Mouse (Mus musculus) thymus, adult 2 months (tissue): ENCODE measurements around the gene Ier5. TPM values are rescaled to one million over a fixed set of nuclear protein-coding genes. Genes with fewer than 3 reads are reported as not detected.
A peak's percentile ranks its signal among the peaks of the same experiment; 100 is the strongest.

ENCODE experiments used
- DNase-seq: peaks from one replicate; pipeline ENCODE4 v3.0.0; 2021
- H3K27ac ChIP-seq: fragments of 200-500 bp; 2 replicates; pipeline ENCODE4 v1.5.1; 2012; ENCODE audit warnings: low read length, control low read depth; ENCODE audit not compliant: control insufficient read depth, insufficient read depth
- H3K27me3 ChIP-seq: fragments of 200-500 bp; 2 replicates; pipeline ENCODE4 v1.6.1; 2012; ENCODE audit warnings: mild to moderate bottlenecking, low read length, moderate library complexity, mixed read lengths; ENCODE audit not compliant: control insufficient read depth, insufficient read depth
- H3K36me3 ChIP-seq: fragments of 200-500 bp; 2 replicates; pipeline ENCODE4 v1.6.1; 2012; ENCODE audit warnings: mild to moderate bottlenecking, low read length, moderate library complexity; ENCODE audit not compliant: control insufficient read depth, insufficient read depth
- H3K4me1 ChIP-seq: fragments of 200-500 bp; replicated peaks from 2 replicates; pipeline ENCODE4 v1.6.1; 2012; ENCODE audit warnings: low read length; ENCODE audit not compliant: control insufficient read depth, insufficient read depth
- H3K4me3 ChIP-seq: fragments of 200-500 bp; 2 replicates; pipeline ENCODE4 v1.5.1; 2012; ENCODE audit warnings: mild to moderate bottlenecking, low read length, control low read depth, moderate library complexity; ENCODE audit not compliant: control insufficient read depth, insufficient read depth
- CTCF ChIP-seq: fragments of 200-500 bp; IDR thresholded peaks from 2 replicates; pipeline ENCODE4 v1.5.1; 2012; ENCODE audit warnings: mild to moderate bottlenecking, control low read depth, low read length, moderate library complexity, borderline replicate concordance; ENCODE audit not compliant: control insufficient read depth, poor library complexity, insufficient read depth; ENCODE audit errors: extremely low read depth
- POLR2A ChIP-seq: fragments of 200-500 bp; IDR thresholded peaks from 2 replicates; pipeline ENCODE4 v1.6.1; 2012; ENCODE audit warnings: mild to moderate bottlenecking, low read length, control low read depth, moderate library complexity; ENCODE audit not compliant: control insufficient read depth, poor library complexity, insufficient read depth; ENCODE audit errors: extremely low read depth
- WGBS: fragments of 180-500 bp; shearing (Covaris S2); methylation state at CpG from one replicate; pipeline ENCODE4 v1.1.7; 2018; 5-methylcytosine and 5-hydroxymethylcytosine counted together
- polyA plus RNA-seq: library from polyadenylated mRNA; depleted of rRNA; stranded (reverse); fragments of >200 nt; gene quantifications from 2 replicates; pipeline ENCODE4 v1.2.3, GENCODE M21; 2012

The Ier5 gene
- polyA plus RNA-seq, 1 experiment = 37.2 TPM

GRCm38 (mm10) chr1:155088847-155089603 is 10.4 kb downstream of the Ier5 start:
- Histone ChIP-seq H3K27ac (no peak overlapping the region), H3K4me3 (no peak overlapping the region), H3K4me1 (peaks cover 60% of the 10 kb centered on the region), H3K27me3 (no peaks in the 10 kb centered on the region), H3K36me3 (no peaks in the 10 kb centered on the region)
- WGBS = 72% methylated on average over 16 of the region's 16 CpGs
- TF ChIP-seq POLR2A = no peak
- no peak for DNase-seq

GRCm38 (mm10) chr1:155088046-155088445 is 11.4 kb downstream of the Ier5 start:
- Histone ChIP-seq H3K36me3 (no peaks in the 10 kb centered on the region), H3K27ac (no peak overlapping the region), H3K27me3 (no peaks in the 10 kb centered on the region), H3K4me1 (peaks cover 59% of the 10 kb centered on the region), H3K4me3 (no peak overlapping the region)
- DNase-seq = no peak
- WGBS = 85% methylated on average over 4 of the region's 4 CpGs
- no peak for TF ChIP-seq POLR2A
- no peak for TF ChIP-seq CTCF

- Histone ChIP-seq H3K27ac (no peak overlapping the region), H3K4me3 (no peak overlapping the region), H3K4me1 (peaks cover 61% of the 10 kb centered on the region), H3K36me3 (no peaks in the 10 kb centered on the region), H3K27me3 (no peaks in the 10 kb centered on the region)
- peak; percentile 51 for DNase-seq
- no peak for TF ChIP-seq POLR2A
- no peak for TF ChIP-seq CTCF
- 11% methylated on average over 4 of the region's 4 CpGs for WGBS
These were observed 12.5 kb downstream of the Ier5 start for GRCm38 (mm10) chr1:155086893-155087292.

GRCm38 (mm10) chr1:155086416-155086815 is 13.0 kb downstream of the Ier5 start:
- no peaks in the 10 kb centered on the region for H3K27me3 ChIP-seq
- H3K4me1 ChIP-seq = peaks cover 61% of the 10 kb centered on the region
- TF ChIP-seq POLR2A (no peak), CTCF (no peak)
- H3K27ac ChIP-seq = no peak overlapping the region
- WGBS = 62% methylated on average over 7 of the region's 7 CpGs
- no peak for DNase-seq
- H3K36me3 ChIP-seq = no peaks in the 10 kb centered on the region
- H3K4me3 ChIP-seq = no peak overlapping the region

GRCm38 (mm10) chr1:155084839-155085238 is 14.6 kb downstream of the Ier5 start:
- no peak overlapping the region for H3K27ac ChIP-seq
- H3K4me1 ChIP-seq = peaks cover 60% of the 10 kb centered on the region
- whole genome bisulfite sequencing = 71% methylated on average over 8 of the region's 8 CpGs
- TF ChIP-seq POLR2A (no peak), CTCF (no peak)
- H3K4me3 ChIP-seq = no peak overlapping the region
- no peaks in the 10 kb centered on the region for H3K36me3 ChIP-seq
- no peaks in the 10 kb centered on the region for H3K27me3 ChIP-seq
- DNase-seq = no peak

- 9% methylated on average over 73 of the region's 77 CpGs for WGBS
- Histone ChIP-seq H3K36me3 (no peaks in the 10 kb centered on the region), H3K27ac (peak overlapping the region; percentile 16; the same call in 1 of the 2 replicates), H3K4me1 (peaks cover 54% of the 10 kb centered on the region), H3K27me3 (no peaks in the 10 kb centered on the region), H3K4me3 (peak overlapping the region; percentile 62)
- peak; percentile 87 for DNase-seq
- TF ChIP-seq POLR2A (no peak; the same call in 1 of the 2 replicates), CTCF (no peak)
These were observed 15.9 kb downstream of the Ier5 start for GRCm38 (mm10) chr1:155083271-155084265.
